Mouse (Mus musculus): ENCODE measurements around the gene Tbc1d2b.

Gene Tbc1d2b

GRCm38 (mm10) chr9:90207808-90208207 is 62.8 kb downstream of the Tbc1d2b start:
- in situ Hi-C loops (cut with MboI, MseI), result loop anchor here (5.0 kb wide), 1 partner anchor 244 kb away; no protein-coding TSS in a partner anchor

GRCm38 (mm10) chr9:90206500-90206899 is 64.1 kb downstream of the Tbc1d2b start:
- in situ Hi-C loops (cut with MboI, MseI), result loop anchor here (5.0 kb wide), 1 partner anchor 246 kb away; no protein-coding TSS in a partner anchor

- in situ Hi-C loops (cut with MboI, MseI), result no loop called here
Measured at GRCm38 (mm10) chr9:90204396-90204915, 66.1 kb downstream of the Tbc1d2b start.

- in situ Hi-C loops (cut with MboI, MseI), result no loop called here
Measured at GRCm38 (mm10) chr9:90203233-90203632, 67.4 kb downstream of the Tbc1d2b start.

- in situ Hi-C loops (cut with MboI, MseI), result no loop called here
Measured at GRCm38 (mm10) chr9:90201541-90201940, 69.1 kb downstream of the Tbc1d2b start.

- in situ Hi-C loops (cut with MboI, MseI), result no loop called here
Measured at GRCm38 (mm10) chr9:90201096-90201495, 69.5 kb downstream of the Tbc1d2b start.

- in situ Hi-C loops (cut with MboI, MseI), result no loop called here
Measured at GRCm38 (mm10) chr9:90200501-90200900, 70.1 kb downstream of the Tbc1d2b start.

- in situ Hi-C loops (cut with MboI, MseI), result loop anchor here (10.0 kb wide), 1 partner anchor 1175 kb away; no protein-coding TSS in a partner anchor
Measured at GRCm38 (mm10) chr9:90199611-90200010, 71.0 kb downstream of the Tbc1d2b start.

- in situ Hi-C loops (cut with MboI, MseI), result loop anchor here (10.0 kb wide), 1 partner anchor 1176 kb away; no protein-coding TSS in a partner anchor
Measured at GRCm38 (mm10) chr9:90198531-90199449, 71.8 kb downstream of the Tbc1d2b start.

GRCm38 (mm10) chr9:90197866-90198383 is 72.7 kb downstream of the Tbc1d2b start:
- in situ Hi-C loops (cut with MboI, MseI), result loop anchor here (10.0 kb wide), 1 partner anchor 1177 kb away; no protein-coding TSS in a partner anchor

- in situ Hi-C loops (cut with MboI, MseI), result loop anchor here (10.0 kb wide), 1 partner anchor 1178 kb away; no protein-coding TSS in a partner anchor
Measured at GRCm38 (mm10) chr9:90197116-90197665, 73.4 kb downstream of the Tbc1d2b start.

- in situ Hi-C loops (cut with MboI, MseI), result loop anchor here (10.0 kb wide), 1 partner anchor 1179 kb away; no protein-coding TSS in a partner anchor
Measured at GRCm38 (mm10) chr9:90196262-90196661, 74.3 kb downstream of the Tbc1d2b start.

- in situ Hi-C loops (cut with MboI, MseI), result loop anchor here (10.0 kb wide), 1 partner anchor 1180 kb away; no protein-coding TSS in a partner anchor
Measured at GRCm38 (mm10) chr9:90195000-90195399, 75.6 kb downstream of the Tbc1d2b start.

GRCm38 (mm10) chr9:90189391-90189790 is 81.2 kb downstream of the Tbc1d2b start:
- in situ Hi-C loops (cut with MboI, MseI), result no loop called here

- in situ Hi-C loops (cut with MboI, MseI), result no loop called here
Measured at GRCm38 (mm10) chr9:90188893-90189292, 81.7 kb downstream of the Tbc1d2b start.

GRCm38 (mm10) chr9:90185356-90185910 is 85.2 kb downstream of the Tbc1d2b start:
- in situ Hi-C loops (cut with MboI, MseI), result no loop called here

- in situ Hi-C loops (cut with MboI, MseI), result no loop called here
Measured at GRCm38 (mm10) chr9:90184116-90184515, 86.5 kb downstream of the Tbc1d2b start.

- in situ Hi-C loops (cut with MboI, MseI), result no loop called here
Measured at GRCm38 (mm10) chr9:90183550-90183949, 87.1 kb downstream of the Tbc1d2b start.

GRCm38 (mm10) chr9:90182636-90183421 is 87.8 kb downstream of the Tbc1d2b start:
- in situ Hi-C loops (cut with MboI, MseI), result no loop called here

GRCm38 (mm10) chr9:90181656-90182388 is 88.8 kb downstream of the Tbc1d2b start:
- in situ Hi-C loops (cut with MboI, MseI), result no loop called here
